Mouse (Mus musculus) yolk sac, embryonic 10.5 days (tissue): ENCODE data around the gene Prelid1.
A peak's percentile ranks its signal among the peaks of the same experiment; 100 is the strongest.

Experiments used
- DNase-seq: peaks from one replicate; pipeline ENCODE4 v3.0.0-alpha.2; 2017; ENCODE audit warnings: low spot score

The Prelid1 gene

GRCm38 (mm10) chr13:55319931-55320533 is at the start of gene Prelid1:
Gene Prelid1 (plus strand): TSS chr13:55320500.
- no peak for DNase-seq

DNA sequence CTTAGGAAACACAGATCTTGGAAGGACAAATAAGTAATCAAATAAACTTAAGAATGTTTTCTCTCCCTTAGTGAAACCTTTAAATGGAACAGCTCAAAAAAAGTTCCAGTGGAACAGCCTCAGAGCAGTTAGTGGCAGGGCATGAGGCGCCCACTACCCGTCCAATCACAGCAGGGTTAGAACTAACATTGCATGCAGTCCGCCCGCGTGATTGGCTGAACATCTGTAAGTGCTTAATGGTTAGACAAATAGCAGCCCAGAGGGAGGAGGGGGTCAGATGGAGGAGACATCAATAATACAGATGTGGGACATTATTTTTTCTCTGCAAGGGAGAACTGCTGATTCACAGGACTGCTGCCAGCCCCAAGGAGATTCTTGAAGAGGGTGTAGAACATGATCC is 43.1 kb upstream of the Prelid1 start:
- no peak for DNase-seq

- no peak for DNase-seq
Observed at GRCm38 (mm10) chr13:55277646-55278045, 42.7 kb upstream of the Prelid1 start.

DNA sequence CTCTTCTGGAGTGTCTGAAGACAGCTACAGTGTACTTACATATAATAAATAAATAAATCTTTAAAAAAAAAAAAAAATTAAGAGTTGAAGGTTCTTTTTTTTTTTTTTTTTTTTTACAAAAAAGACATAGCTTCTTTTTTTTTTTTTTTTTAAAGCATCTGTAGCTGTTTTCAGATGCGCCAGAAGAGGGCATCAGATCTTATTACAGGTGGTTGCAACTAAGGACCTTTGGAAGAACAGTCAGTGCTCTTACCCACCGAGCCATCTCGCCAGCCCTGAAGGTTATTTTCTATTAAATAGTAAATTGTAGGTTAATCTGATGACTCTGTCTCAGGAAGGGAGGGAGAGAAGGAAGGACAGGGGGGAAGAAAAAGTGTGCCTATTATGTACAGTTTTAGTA is 31.4 kb upstream of the Prelid1 start:
- DNase-seq = no peak

- no peak for DNase-seq
Observed at GRCm38 (mm10) chr13:55296760-55297159, 23.5 kb upstream of the Prelid1 start.

- no peak for DNase-seq
Observed at GRCm38 (mm10) chr13:55300913-55301312, 19.4 kb upstream of the Prelid1 start.

- no peak for DNase-seq
Observed at GRCm38 (mm10) chr13:55312028-55312630, 8.2 kb upstream of the Prelid1 start.

- DNase-seq = no peak
Observed at GRCm38 (mm10) chr13:55313051-55313450, 7.2 kb upstream of the Prelid1 start.

DNA sequence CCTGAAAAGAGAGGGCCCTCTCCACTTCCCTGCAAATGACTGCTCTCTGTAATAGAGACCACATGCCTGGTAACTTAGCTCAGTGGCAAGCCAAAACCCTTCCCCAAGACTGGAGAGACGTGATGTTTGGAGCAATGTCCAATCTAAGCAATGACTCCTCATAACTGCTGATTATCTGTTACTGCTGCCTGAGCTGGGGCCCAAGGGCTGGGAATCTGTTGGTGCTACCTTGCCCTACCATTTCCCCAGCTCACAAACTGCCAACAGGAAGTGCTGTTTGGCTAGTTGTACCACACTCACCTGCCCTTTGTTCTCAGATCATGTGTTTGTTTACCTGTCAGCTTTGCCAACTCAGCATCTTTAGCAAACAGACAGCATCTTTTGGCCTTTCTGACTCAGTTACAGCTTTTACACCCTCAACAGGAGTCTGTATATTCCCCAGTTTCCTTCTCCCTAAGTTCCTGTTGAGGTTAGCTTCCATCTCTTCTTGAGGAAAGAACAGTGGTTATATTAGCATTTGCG is 5.3 kb upstream of the Prelid1 start:
- no peak for DNase-seq

DNA sequence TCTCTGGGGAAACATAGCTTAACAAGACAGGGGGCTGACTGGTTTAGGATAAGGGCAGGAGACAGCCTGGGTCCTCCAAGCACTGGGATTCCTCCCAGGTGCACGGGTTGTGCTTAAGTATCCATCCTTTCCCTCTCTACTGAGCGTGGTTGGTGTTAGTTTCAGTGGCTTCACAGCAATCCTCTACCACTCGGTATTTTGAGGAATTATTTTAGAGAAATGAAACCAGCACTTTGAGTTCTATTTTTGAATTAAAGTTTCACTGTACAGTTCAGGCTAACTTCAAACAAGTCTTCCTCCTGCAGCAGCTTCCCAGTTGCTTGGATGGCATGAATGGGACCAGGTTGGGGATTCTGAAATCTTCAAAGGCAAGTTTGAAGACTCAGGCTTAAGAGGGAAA is 1.9 kb upstream of the Prelid1 start:
- no peak for DNase-seq

DNA sequence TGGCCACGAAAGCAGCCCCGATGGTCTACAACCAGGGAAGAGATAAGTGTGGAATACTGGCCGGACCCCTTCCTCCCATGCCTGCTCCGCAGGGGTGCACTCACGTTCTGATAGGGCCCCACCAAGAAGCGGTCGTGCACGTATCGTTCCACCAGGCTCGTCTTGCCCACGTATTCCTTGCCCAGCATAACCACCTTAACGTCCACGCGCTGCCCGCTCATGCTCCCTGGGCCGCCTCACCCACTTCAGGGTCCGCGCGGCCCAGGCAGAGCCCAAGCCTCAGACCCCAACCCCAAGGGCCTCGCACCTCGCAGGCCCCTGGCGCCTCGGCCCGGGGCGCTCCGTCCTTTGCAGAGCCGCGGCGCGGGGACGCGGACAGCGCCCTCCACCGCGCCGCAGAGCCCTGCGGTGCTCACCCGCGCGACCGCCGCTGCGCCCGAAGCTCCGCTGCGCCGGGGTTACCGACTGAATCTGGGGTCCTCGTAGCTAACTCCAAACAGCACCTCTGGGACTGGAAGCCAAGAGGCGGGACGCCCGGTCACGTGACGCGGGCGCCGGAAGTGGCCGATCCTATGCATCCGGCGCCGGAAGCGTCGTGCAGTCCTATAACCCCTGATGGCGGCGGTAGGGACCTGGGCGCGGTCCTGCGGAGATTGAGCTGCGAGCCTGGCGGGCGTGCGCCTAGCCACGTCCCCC is 1.3 kb downstream of the Prelid1 start, which contains the start of gene Rab24:
Rab24 (minus strand) TSS at position 513 of the 696 bp plus-strand sequence.
- DNase-seq = peak; percentile 89

DNA sequence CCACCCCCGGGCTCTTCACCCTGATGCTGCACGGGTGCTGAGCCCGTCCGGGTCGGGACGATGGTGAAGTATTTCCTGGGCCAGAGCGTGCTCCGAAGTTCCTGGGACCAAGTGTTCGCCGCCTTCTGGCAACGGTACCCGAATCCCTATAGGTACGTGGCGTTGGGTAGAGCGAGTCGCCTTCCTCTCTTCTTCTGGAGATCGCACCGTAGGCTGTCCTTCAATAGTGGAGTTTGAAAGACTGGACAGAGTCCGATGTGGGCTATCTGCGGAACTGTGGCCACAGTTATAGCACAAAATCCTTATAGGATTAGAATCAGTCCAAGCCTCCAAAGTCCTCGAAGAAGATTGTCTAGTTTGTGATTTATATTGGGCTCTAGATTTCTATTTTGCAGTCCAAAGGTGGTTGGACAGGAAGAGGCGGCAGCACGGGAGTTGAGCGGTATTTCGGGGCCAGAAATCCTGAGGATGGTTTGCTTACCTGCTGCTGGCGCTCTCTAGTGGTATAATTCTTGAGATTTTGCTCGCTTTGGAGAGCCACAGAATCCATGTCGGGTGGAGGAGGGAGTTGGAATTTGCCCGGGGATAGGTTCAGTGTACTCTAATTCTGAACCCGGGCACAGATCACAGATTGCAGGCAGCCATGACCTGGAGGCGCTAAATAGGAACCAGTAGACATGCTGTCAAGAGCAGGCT is 2.0 kb downstream of the Prelid1 start:
- DNase-seq = peak; percentile 71

DNA sequence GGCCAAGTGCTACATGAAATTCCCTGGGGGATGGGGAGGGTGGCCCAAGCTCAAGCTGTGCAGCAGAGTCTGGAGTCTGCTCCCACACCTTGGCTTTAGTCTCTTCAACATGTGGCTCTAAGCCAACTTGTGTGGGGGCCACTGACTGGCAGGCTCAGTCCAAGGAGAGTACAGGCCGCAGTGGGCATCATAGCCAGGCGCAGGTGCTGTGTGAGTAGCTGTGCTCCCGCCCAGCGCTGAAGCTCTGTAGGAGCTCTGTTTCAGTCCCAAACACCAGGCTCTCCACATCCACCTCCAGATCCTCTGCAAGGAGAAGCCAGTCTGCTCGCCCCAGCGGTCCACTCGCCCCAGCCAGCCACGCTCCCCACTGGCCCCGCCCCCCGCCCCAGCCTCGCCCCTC is 5.3 kb downstream of the Prelid1 start:
- DNase-seq = no peak

DNA sequence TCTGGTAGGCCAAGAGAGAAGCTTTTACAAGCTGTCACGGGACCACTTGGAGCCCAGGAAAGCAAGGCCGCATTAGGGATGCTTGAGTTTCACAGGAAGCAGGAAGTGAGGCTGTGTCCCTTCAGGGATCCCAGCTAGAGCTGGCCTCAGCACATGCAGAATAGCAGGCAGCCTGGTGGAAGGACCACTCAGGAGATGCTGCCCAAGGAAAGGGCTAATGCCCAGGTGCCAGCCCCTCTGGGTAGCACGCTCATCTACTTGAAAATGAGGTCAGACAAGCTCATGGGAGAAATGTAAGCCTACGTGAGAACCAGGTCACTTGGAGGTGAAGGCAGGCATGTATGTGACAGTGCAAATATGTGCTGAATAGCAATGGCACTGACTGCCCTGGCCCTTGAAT is 6.9 kb downstream of the Prelid1 start:
- no peak for DNase-seq

DNA sequence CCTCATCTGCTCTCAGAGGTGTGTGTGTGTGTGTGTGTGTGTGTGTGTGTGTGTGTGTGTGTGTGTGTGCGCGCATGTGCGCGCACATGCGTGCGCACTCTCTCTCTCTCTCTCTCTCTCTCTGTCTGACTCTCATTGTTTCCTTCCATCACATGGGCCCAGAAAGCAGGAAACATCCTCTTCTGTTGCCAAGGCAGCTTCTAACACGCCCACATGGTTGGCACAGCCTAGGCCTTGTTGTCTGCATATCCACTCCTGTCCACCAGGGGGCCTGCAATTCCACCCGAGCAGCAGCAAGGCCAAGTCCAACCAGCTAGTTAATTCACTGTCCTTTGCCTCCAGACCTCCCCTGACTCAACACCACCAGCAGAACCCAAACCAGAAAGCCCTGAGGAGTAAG is 7.3 kb downstream of the Prelid1 start:
- DNase-seq = no peak

DNA sequence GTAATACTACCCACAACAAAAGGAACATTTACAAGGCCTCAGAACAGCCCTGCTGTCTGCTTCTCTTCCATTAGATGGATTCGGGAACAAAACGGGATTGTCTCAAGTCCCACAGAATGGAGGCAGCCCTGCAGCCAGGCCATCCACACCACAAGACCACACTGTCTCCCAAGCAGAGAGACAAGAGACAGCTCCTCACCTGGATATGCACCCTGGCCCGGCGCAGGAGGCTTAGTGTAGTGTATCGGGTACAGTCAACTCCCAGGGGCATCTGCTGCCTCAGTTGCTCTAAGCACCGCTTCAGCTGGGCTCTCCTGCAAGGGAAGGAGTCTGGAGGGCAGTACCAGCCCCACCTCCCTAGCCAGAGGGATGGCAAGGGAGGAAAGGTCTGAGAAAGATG is 7.9 kb downstream of the Prelid1 start:
- DNase-seq = no peak

- peak; percentile 2 for DNase-seq
Observed at GRCm38 (mm10) chr13:55328641-55329040, 8.3 kb downstream of the Prelid1 start.

GRCm38 (mm10) chr13:55329109-55329682 is 8.9 kb downstream of the Prelid1 start:
- no peak for DNase-seq

DNA sequence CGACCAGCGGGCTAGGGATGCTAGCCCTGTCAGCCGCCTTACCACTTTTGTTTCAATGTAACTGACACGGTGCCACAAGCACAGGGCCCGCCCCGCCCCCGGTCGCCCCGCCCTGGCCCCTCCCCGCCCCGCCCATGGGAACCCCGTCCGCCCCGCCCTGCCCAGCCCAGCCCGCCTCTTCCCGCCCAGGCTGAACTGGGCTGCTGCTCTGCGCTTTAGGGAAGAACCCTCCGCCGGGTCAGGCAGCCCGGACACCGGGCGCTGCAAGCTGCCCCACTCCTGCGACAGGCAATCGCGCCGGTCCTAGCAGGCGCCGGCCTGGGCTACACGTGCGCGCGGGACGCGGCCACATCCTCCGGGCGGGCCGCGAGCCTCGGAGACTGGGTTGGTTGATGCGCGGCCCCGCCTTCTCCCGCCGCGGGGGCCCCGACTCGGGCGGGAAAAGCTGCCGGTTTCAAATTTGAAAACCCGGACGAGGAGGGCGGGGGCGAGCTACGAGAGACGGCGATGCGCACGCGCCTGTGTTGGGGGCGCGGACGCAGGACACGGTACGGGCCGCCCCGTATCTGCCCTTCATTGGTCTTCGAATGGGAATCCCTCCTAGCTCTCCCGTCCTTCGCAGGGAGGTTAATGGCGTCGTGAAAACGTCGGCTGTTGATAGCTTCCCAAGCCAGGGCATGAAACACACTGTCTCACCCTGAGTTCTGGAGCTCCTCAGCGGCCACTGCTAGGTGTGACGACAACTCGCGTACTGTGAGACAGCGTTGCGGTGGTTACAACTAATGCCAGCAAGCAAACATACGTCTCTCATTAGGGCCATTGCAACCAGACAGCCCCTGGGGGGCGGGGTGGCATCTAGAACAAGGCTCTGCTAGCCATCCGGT is 9.6 kb downstream of the Prelid1 start, which contains the start of gene Mxd3:
Mxd3 (minus strand) TSS at position 141 of the 884 bp plus-strand sequence.
- DNase-seq = peak; percentile 93

- no peak for DNase-seq
Observed at GRCm38 (mm10) chr13:55330567-55331400, 10.5 kb downstream of the Prelid1 start.
